Mouse (Mus musculus): ENCODE measurements around the gene Manba. TPM values are rescaled to one million over a fixed set of nuclear protein-coding genes. Genes with fewer than 3 reads are reported as not detected.

Manba gene
- polyA plus RNA-seq, 2 experiments = 4.2 to 6.5 TPM

DNA sequence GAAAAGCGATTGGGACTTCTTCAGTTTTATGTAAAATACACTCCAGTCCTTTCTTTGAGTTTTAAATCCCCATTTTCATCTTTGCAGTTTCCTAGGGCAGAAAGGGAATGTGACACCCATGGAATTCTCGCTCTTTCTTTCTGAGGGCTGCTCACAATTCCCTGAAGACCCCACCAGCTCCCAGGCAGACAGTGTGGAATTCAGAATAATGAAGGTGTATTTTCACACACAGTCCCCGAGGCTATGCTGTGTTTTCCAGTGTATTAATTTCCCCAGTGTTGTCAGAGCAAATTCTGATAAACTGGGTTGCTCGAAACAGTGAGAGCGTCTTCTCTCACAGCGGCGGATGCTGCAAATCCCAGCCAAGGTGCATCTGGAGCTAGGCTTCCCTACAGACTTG, 44.3 kb downstream of the Manba start:
- Histone ChIP-seq H3K4me1 (ENCODE audit: control insufficient read depth, insufficient read depth, low read length) (no peaks in the 10 kb centered on the region), H3K27me3 (ENCODE audit: control insufficient read depth, insufficient read depth, low read length) (no peaks in the 10 kb centered on the region), H3K4me2 (replicated peaks; ENCODE audit: low read depth, low read length, severe bottlenecking) (no peak overlapping the region), H3K9me3 (ENCODE audit: control insufficient read depth, low read length) (no peaks in the 10 kb centered on the region; the same call in 1 of the 2 replicates), H3K36me3 (ENCODE audit: control insufficient read depth, insufficient read depth, low read length) (no peaks in the 10 kb centered on the region), H3K9ac (ENCODE audit: low read depth, low read length, severe bottlenecking) (no peak overlapping the region), H3K27ac (replicated peaks; ENCODE audit: low read depth, low read length) (no peak overlapping the region), H3K4me3 (replicated peaks; ENCODE audit: low read length) (no peak overlapping the region)
- DNase-seq (ENCODE audit: low spot score) (no peak), ATAC-seq (ENCODE audit: low FRiP score, low read depth) (no peak)
- WGBS = 82% methylated on average over 7 of the region's 7 CpGs
- no peak for TF ChIP-seq POLR2A (IDR thresholded peaks at IDR 0.05; ENCODE audit: borderline replicate concordance, extremely low read depth, insufficient read depth, insufficient read length)

DNA sequence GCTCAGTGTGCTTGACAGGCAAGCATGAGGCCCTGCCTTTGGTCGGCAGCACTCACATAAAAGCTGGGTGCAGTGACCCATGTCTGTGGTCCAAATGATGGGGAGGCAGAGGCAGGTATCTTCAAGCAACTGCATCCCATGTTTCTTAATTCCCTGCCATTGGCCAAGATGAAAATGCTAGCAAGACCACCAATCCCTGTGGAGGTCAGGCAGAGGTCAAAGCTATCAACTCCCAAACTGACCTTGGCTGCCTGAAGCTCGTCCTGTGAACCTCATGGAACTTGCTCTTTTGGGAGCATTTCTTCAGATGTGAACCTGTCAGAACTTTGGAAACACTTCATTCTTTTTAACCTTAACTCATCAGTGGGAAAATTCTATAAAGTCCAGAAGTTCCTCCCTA, 46.4 kb downstream of the Manba start:
- 54% methylated on average over 2 of the region's 2 CpGs for WGBS
- no peak for TF ChIP-seq POLR2A (IDR thresholded peaks at IDR 0.05; ENCODE audit: borderline replicate concordance, extremely low read depth, insufficient read depth, insufficient read length)
- Histone ChIP-seq H3K4me1 (ENCODE audit: control insufficient read depth, insufficient read depth, low read length) (no peaks in the 10 kb centered on the region), H3K9ac (ENCODE audit: low read depth, low read length, severe bottlenecking) (no peak overlapping the region), H3K4me2 (replicated peaks; ENCODE audit: low read depth, low read length, severe bottlenecking) (no peak overlapping the region), H3K9me3 (ENCODE audit: control insufficient read depth, low read length) (no peaks in the 10 kb centered on the region; the same call in 1 of the 2 replicates), H3K27ac (replicated peaks; ENCODE audit: low read depth, low read length) (no peak overlapping the region), H3K4me3 (replicated peaks; ENCODE audit: low read length) (no peak overlapping the region), H3K36me3 (ENCODE audit: control insufficient read depth, insufficient read depth, low read length) (no peaks in the 10 kb centered on the region), H3K27me3 (ENCODE audit: control insufficient read depth, insufficient read depth, low read length) (no peaks in the 10 kb centered on the region)
- DNase-seq (ENCODE audit: low spot score) (no peak), ATAC-seq (ENCODE audit: low FRiP score, low read depth) (no peak)

DNA sequence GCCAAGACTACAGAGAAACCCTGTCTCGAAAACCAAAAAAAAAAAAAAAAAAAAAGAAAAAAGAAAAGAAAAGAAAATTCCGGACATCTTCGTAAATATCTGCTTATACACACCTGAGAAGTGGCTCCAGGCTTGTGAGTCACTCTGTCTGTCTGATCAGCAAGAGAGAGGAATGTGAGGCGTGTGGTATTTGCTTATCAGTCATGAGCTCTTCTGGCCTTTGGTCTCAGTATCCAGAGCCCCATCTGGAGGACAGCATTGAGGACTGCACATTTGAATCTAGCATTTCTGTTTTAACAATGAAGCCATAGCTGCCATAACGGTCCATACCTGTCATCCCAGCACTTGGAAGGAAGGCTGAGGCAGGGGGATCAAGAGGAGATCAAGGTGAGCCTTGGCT, 48.7 kb downstream of the Manba start:
- Histone ChIP-seq H3K9me3 (ENCODE audit: control insufficient read depth, low read length) (no peaks in the 10 kb centered on the region; the same call in 1 of the 2 replicates), H3K9ac (ENCODE audit: low read depth, low read length, severe bottlenecking) (no peak overlapping the region), H3K36me3 (ENCODE audit: control insufficient read depth, insufficient read depth, low read length) (no peaks in the 10 kb centered on the region), H3K27ac (replicated peaks; ENCODE audit: low read depth, low read length) (no peak overlapping the region), H3K4me1 (ENCODE audit: control insufficient read depth, insufficient read depth, low read length) (no peaks in the 10 kb centered on the region), H3K4me2 (replicated peaks; ENCODE audit: low read depth, low read length, severe bottlenecking) (no peak overlapping the region), H3K27me3 (ENCODE audit: control insufficient read depth, insufficient read depth, low read length) (no peaks in the 10 kb centered on the region), H3K4me3 (replicated peaks; ENCODE audit: low read length) (no peak overlapping the region)
- DNase-seq (ENCODE audit: low spot score) (no peak), ATAC-seq (ENCODE audit: low FRiP score, low read depth) (no peak)
- no peak for TF ChIP-seq POLR2A (IDR thresholded peaks at IDR 0.05; ENCODE audit: borderline replicate concordance, extremely low read depth, insufficient read depth, insufficient read length)
- WGBS = 89% methylated on average over 4 of the region's 5 CpGs

DNA sequence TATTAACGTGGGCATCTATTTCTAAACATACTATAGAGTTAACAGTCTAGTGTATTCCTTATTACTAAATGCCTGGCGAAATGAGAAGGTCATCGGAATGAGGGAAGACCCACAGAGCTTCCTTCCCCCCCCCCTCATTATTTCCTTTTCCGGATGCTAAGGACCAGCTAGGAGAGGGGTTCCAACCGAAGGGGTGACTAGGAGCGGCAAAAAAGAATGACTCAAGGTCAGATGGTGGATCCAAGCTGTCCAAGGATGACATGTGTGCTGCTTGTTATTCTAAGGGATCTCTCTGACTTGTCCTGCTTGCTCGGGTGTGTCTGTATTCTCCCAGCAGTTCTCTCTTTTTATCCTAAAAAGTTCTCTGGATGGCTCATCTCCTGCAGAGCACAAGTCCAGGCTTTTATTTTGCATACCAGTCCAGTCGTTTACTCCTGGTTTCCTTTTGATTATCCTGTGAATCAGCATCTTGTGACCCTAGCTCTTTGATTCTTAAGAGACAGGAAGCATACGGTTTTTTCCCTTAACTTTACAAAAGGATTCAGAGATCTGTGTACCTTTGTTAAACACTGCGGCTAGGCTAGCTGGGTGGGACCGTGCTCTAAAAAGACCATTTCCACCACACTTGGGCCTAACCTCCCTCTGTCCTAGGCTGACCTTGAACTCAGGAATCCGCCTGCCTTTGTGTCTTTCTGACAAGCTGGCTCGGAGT, 61.0 kb downstream of the Manba start:
- TF ChIP-seq POLR2A (IDR thresholded peaks at IDR 0.05; ENCODE audit: borderline replicate concordance, extremely low read depth, insufficient read depth, insufficient read length) = no peak

DNA sequence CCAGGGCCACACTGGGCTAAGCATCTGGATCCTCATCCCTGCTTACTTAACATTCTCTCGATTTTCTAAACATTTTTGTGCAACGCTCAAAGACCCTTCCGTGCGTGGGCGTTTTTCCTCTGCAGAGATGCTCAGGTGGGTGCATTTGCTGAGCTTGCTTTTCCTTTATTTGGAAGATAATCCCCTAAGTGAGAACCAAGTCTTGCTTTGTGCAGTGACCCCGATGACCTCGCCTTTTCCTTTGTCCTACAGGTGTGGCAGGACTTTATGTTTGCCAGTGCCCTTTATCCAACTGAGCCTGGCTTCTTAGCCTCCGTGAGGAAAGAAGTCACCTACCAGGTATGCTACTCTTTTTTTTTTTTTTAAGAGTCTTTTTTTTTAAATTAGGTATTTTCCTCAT, 61.9 kb downstream of the Manba start:
- DNase-seq (ENCODE audit: low spot score) (no peak), ATAC-seq (ENCODE audit: low FRiP score, low read depth) (no peak)
- Histone ChIP-seq H3K27me3 (ENCODE audit: control insufficient read depth, insufficient read depth, low read length) (no peaks in the 10 kb centered on the region), H3K9ac (ENCODE audit: low read depth, low read length, severe bottlenecking) (no peak overlapping the region), H3K4me3 (replicated peaks; ENCODE audit: low read length) (no peak overlapping the region), H3K36me3 (ENCODE audit: control insufficient read depth, insufficient read depth, low read length) (no peaks in the 10 kb centered on the region), H3K4me2 (replicated peaks; ENCODE audit: low read depth, low read length, severe bottlenecking) (no peak overlapping the region), H3K9me3 (ENCODE audit: control insufficient read depth, low read length) (no peaks in the 10 kb centered on the region), H3K4me1 (ENCODE audit: control insufficient read depth, insufficient read depth, low read length) (no peaks in the 10 kb centered on the region), H3K27ac (replicated peaks; ENCODE audit: low read depth, low read length) (no peak overlapping the region)
- 92% methylated on average over 8 of the region's 8 CpGs for WGBS
- TF ChIP-seq POLR2A (IDR thresholded peaks at IDR 0.05; ENCODE audit: borderline replicate concordance, extremely low read depth, insufficient read depth, insufficient read length) = no peak

More for the DNA sequence above, 61.0 kb downstream of the Manba start:
- no peak overlapping the region for H3K9ac ChIP-seq (ENCODE audit: low read depth, low read length, severe bottlenecking)
- H3K27ac ChIP-seq (replicated peaks; ENCODE audit: low read depth, low read length) = no peak overlapping the region
- no peak overlapping the region for H3K4me3 ChIP-seq (replicated peaks; ENCODE audit: low read length)
- H3K36me3 ChIP-seq (ENCODE audit: control insufficient read depth, insufficient read depth, low read length) = no peaks in the 10 kb centered on the region
- ATAC-seq (ENCODE audit: low FRiP score, low read depth) (no peak), DNase-seq (ENCODE audit: low spot score) (no peak)
- H3K27me3 ChIP-seq (ENCODE audit: control insufficient read depth, insufficient read depth, low read length) = no peaks in the 10 kb centered on the region
- H3K9me3 ChIP-seq (ENCODE audit: control insufficient read depth, low read length) = no peaks in the 10 kb centered on the region
- 75% methylated on average over 13 of the region's 13 CpGs for WGBS
- no peak overlapping the region for H3K4me2 ChIP-seq (replicated peaks; ENCODE audit: low read depth, low read length, severe bottlenecking)
- H3K4me1 ChIP-seq (ENCODE audit: control insufficient read depth, insufficient read depth, low read length) = no peaks in the 10 kb centered on the region
